Mouse (Mus musculus): ENCODE measurements around the gene Arcn1. TPM values are rescaled to one million over a fixed set of nuclear protein-coding genes. Genes with fewer than 3 reads are reported as not detected.

The Arcn1 gene
- polyA plus RNA-seq (2014; fragmentation: Nextera tagmentation; extraction: Ambion mirVana): 202 and 209 TPM in 2 replicates

DNA sequence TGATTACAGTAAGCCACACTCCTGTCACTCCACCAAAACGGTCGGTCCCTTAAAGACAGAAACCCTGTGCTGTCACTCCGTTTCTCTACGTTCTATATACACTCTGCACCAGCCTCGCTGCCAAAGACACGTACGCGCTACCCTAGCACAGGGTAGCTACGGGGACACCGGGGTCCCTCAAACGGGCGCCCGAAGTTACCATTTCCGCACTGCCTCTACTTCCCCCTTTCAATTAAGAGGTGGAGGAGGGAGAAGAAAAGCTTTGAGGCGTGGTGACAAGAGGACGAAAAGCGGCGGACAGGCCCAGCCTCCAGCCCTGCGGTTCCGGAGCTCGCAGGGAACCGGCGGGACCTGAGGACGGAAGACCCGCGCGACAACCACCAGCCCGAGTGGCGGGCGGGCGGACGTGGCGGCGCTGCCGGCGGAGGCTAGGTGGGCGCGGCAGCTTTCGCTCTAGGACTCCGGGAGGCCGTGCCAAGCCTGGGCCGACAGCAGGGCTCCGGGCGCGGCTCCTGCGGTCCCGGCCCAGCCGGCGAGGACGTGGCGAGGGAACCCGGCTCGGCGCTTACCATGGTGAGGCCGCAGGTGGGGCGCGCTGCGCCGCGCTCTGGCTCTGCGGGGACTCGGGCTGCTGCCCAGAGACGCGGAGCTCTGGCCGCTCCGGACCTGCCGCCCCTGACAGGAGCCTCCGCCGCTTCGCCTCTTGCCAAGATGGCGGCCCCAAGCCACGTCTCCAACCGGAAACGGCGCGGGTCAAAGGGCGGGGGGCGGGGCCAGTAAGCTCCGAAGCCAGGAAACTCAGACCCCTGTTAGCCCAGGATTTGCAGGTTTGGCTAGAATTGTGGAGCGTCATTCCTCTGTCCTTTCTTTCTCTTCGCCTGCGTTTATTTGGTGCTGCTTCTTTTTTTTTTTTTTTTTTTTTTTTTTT lies at the start of gene Arcn1, which contains the start of gene Ift46:
Gene Arcn1 (minus strand): TSS at position 745 of the 928 bp plus-strand sequence.
Gene Ift46 (plus strand): TSS at position 808 of the 928 bp plus-strand sequence.
- peak; percentile 86 for ATAC-seq (ENCODE audit: insufficient number of reproducible peaks, insufficient read depth, low FRiP score, low read depth)
- Histone ChIP-seq H3K4me3 (ENCODE audit: low read depth, low read length) (peak within 1 kb of the TSS; percentile 99), H3K27me3 (ENCODE audit: control insufficient read depth, insufficient read depth, low read length) (no peaks in the 10 kb centered on the region), H3K9me3 (ENCODE audit: control insufficient read depth, low read depth, low read length) (no peaks in the 10 kb centered on the region), H3K27ac (ENCODE audit: low read length) (peak within 1 kb of the TSS; percentile 96), H3K4me2 (replicated peaks; ENCODE audit: low read depth, low read length) (peak within 1 kb of the TSS; percentile 83), H3K4me1 (ENCODE audit: control insufficient read depth, insufficient read depth, low read length) (peaks cover 14% of the 10 kb centered on the region), H3K9ac (replicated peaks; ENCODE audit: low read depth, low read length) (peak within 1 kb of the TSS; percentile 98), H3K36me3 (ENCODE audit: control insufficient read depth, insufficient read depth, low read length) (no peaks in the 10 kb centered on the region)
- WGBS: under 1% methylated on average over 73 of the region's 82 CpGs

- Histone ChIP-seq H3K4me2 (replicated peaks; ENCODE audit: low read depth, low read length) (no peak overlapping the region), H3K27ac (ENCODE audit: low read length) (no peak overlapping the region), H3K9me3 (ENCODE audit: control insufficient read depth, low read depth, low read length) (no peaks in the 10 kb centered on the region), H3K36me3 (ENCODE audit: control insufficient read depth, insufficient read depth, low read length) (peaks cover 97% of the 10 kb centered on the region), H3K4me3 (ENCODE audit: low read depth, low read length) (no peak overlapping the region), H3K4me1 (ENCODE audit: control insufficient read depth, insufficient read depth, low read length) (no peaks in the 10 kb centered on the region), H3K9ac (replicated peaks; ENCODE audit: low read depth, low read length) (no peak overlapping the region), H3K27me3 (ENCODE audit: control insufficient read depth, insufficient read depth, low read length) (no peaks in the 10 kb centered on the region)
- WGBS: 88% methylated on average over 8 of the region's 8 CpGs
- no peak for ATAC-seq (ENCODE audit: insufficient number of reproducible peaks, insufficient read depth, low FRiP score, low read depth)
These were observed 46.5 kb upstream of the Arcn1 start for GRCm38 (mm10) chr9:44814179-44814578.

DNA sequence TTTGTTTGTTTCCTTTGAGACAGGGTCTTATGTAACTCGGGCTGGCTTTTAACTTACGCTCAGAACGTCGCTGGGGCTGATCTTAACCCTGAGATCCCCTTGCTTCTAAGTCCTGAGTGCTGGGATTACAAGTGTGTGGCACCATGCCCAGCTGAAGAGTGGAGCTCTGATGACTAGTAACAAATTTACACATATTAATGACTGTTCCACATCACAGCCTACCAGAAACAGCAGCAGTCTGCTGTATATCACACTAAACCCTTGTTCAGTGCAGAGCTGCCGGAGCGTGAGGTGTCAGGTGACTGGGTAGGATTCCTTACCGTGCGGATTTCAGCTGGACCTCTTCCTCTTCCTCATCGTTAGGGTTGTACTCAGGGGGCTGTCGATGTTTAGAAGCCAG lies 42.7 kb upstream of the Arcn1 start:
- no peak for ATAC-seq (ENCODE audit: insufficient number of reproducible peaks, insufficient read depth, low FRiP score, low read depth)
- H3K9me3 ChIP-seq (ENCODE audit: control insufficient read depth, low read depth, low read length): no peaks in the 10 kb centered on the region
- H3K27ac ChIP-seq (ENCODE audit: low read length): no peak overlapping the region
- H3K27me3 ChIP-seq (ENCODE audit: control insufficient read depth, insufficient read depth, low read length): no peaks in the 10 kb centered on the region
- no peak overlapping the region for H3K9ac ChIP-seq (replicated peaks; ENCODE audit: low read depth, low read length)
- no peak overlapping the region for H3K4me3 ChIP-seq (ENCODE audit: low read depth, low read length)
- no peak overlapping the region for H3K4me2 ChIP-seq (replicated peaks; ENCODE audit: low read depth, low read length)
- no peaks in the 10 kb centered on the region for H3K4me1 ChIP-seq (ENCODE audit: control insufficient read depth, insufficient read depth, low read length)
- WGBS: 86% methylated on average over 10 of the region's 10 CpGs
- H3K36me3 ChIP-seq (ENCODE audit: control insufficient read depth, insufficient read depth, low read length): peaks cover 96% of the 10 kb centered on the region

DNA sequence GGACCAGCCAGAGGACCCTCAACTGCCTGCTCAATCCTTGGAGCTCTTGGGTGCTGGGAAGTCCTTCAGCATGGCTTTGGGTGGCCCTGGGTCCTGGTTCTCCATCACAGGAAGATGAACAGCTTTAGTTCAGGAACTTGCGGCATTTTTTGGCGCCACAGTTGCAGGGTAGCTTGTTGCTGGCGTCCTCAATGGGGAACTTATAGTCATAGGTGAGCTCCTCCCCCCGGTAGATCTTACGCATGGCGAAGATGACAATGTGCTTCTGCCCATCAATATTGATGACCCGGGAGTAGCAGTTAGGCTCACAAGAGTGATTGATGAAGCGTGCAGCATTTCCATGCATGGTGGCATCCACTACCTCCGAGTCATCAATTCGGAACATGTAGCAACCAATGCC lies 40.1 kb upstream of the Arcn1 start:
- Histone ChIP-seq H3K4me3 (ENCODE audit: low read depth, low read length) (no peak overlapping the region), H3K36me3 (ENCODE audit: control insufficient read depth, insufficient read depth, low read length) (peaks cover 76% of the 10 kb centered on the region), H3K4me2 (replicated peaks; ENCODE audit: low read depth, low read length) (no peak overlapping the region), H3K4me1 (ENCODE audit: control insufficient read depth, insufficient read depth, low read length) (no peaks in the 10 kb centered on the region), H3K27me3 (ENCODE audit: control insufficient read depth, insufficient read depth, low read length) (no peaks in the 10 kb centered on the region), H3K9ac (replicated peaks; ENCODE audit: low read depth, low read length) (no peak overlapping the region), H3K9me3 (ENCODE audit: control insufficient read depth, low read depth, low read length) (no peaks in the 10 kb centered on the region), H3K27ac (ENCODE audit: low read length) (no peak overlapping the region)
- ATAC-seq (ENCODE audit: insufficient number of reproducible peaks, insufficient read depth, low FRiP score, low read depth): no peak
- 95% methylated on average over 10 of the region's 10 CpGs for WGBS

DNA sequence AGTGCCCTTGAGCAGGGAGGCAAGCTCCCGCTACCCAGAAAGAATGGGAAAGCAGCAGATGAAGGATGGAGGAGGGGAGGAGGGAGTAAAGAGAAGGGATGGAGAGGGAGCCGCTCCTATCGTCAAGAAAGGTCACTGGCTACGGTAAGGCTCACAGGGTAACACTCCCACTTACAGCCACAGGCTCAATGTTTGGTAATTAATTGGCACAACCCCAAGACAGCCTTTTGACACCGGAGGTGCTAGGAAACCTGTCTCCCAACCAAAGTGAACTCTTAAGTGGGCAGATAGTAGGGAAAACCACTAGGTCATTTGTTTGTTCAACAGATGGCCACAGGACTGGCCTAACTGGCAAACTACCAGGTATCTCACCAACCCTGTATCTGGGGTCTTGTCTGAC lies 39.5 kb upstream of the Arcn1 start:
- no peak for ATAC-seq (ENCODE audit: insufficient number of reproducible peaks, insufficient read depth, low FRiP score, low read depth)
- H3K9ac ChIP-seq (replicated peaks; ENCODE audit: low read depth, low read length): no peak overlapping the region
- no peak overlapping the region for H3K4me2 ChIP-seq (replicated peaks; ENCODE audit: low read depth, low read length)
- H3K4me1 ChIP-seq (ENCODE audit: control insufficient read depth, insufficient read depth, low read length): no peaks in the 10 kb centered on the region
- H3K36me3 ChIP-seq (ENCODE audit: control insufficient read depth, insufficient read depth, low read length): peaks cover 70% of the 10 kb centered on the region
- no peaks in the 10 kb centered on the region for H3K27me3 ChIP-seq (ENCODE audit: control insufficient read depth, insufficient read depth, low read length)
- H3K27ac ChIP-seq (ENCODE audit: low read length): no peak overlapping the region
- 60% methylated on average over 5 of the region's 5 CpGs for WGBS
- H3K4me3 ChIP-seq (ENCODE audit: low read depth, low read length): no peak overlapping the region
- H3K9me3 ChIP-seq (ENCODE audit: control insufficient read depth, low read depth, low read length): no peaks in the 10 kb centered on the region

- H3K9ac ChIP-seq (replicated peaks; ENCODE audit: low read depth, low read length): no peak overlapping the region
- H3K36me3 ChIP-seq (ENCODE audit: control insufficient read depth, insufficient read depth, low read length): peaks cover 56% of the 10 kb centered on the region
- no peak overlapping the region for H3K27ac ChIP-seq (ENCODE audit: low read length)
- no peak for ATAC-seq (ENCODE audit: insufficient number of reproducible peaks, insufficient read depth, low FRiP score, low read depth)
- H3K27me3 ChIP-seq (ENCODE audit: control insufficient read depth, insufficient read depth, low read length): no peaks in the 10 kb centered on the region
- H3K4me2 ChIP-seq (replicated peaks; ENCODE audit: low read depth, low read length): no peak overlapping the region
- 90% methylated on average over 5 of the region's 5 CpGs for WGBS
- no peak overlapping the region for H3K4me3 ChIP-seq (ENCODE audit: low read depth, low read length)
- H3K4me1 ChIP-seq (ENCODE audit: control insufficient read depth, insufficient read depth, low read length): no peaks in the 10 kb centered on the region
- H3K9me3 ChIP-seq (ENCODE audit: control insufficient read depth, low read depth, low read length): no peaks in the 10 kb centered on the region
These were observed 37.9 kb upstream of the Arcn1 start for GRCm38 (mm10) chr9:44805536-44805935.

GRCm38 (mm10) chr9:44804678-44805077 lies 37.0 kb upstream of the Arcn1 start:
- Histone ChIP-seq H3K9me3 (ENCODE audit: control insufficient read depth, low read depth, low read length) (no peaks in the 10 kb centered on the region), H3K36me3 (ENCODE audit: control insufficient read depth, insufficient read depth, low read length) (peaks cover 47% of the 10 kb centered on the region), H3K4me2 (replicated peaks; ENCODE audit: low read depth, low read length) (no peak overlapping the region), H3K27ac (ENCODE audit: low read length) (no peak overlapping the region), H3K27me3 (ENCODE audit: control insufficient read depth, insufficient read depth, low read length) (no peaks in the 10 kb centered on the region), H3K4me1 (ENCODE audit: control insufficient read depth, insufficient read depth, low read length) (no peaks in the 10 kb centered on the region), H3K9ac (replicated peaks; ENCODE audit: low read depth, low read length) (no peak overlapping the region), H3K4me3 (ENCODE audit: low read depth, low read length) (no peak overlapping the region)
- 89% methylated on average over 10 of the region's 10 CpGs for WGBS
- no peak for ATAC-seq (ENCODE audit: insufficient number of reproducible peaks, insufficient read depth, low FRiP score, low read depth)

DNA sequence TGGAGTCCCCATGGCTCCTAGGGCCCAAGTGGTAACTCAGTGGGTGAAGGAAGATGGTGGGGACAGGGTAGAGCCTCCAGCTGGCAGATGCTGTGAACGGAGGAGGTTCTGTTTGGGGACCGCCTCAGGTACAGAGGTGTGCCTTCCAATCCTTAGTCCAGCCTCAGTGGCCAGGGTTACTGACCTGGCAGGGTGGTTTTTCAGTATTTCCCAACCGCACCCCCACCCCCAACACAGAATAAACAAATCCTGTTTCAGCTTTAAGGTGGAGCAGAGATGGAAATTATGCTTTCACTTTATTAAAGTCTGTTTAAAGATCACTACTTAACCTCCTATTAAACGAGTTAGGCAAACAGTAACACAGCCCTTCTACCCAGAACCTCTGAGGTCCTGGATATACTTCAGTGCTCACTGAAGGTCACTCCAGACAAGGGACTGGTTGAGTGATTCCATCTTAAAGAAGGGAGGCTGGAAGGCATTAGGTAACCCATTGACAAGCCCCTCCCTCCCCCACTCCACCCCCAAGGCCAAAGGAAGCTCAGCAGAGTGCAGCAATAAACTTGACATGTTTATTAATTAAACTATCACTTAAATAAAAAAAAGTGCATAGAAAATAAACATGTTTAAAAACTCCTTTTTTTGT lies 35.3 kb upstream of the Arcn1 start, which contains the start of gene Ttc36:
Gene Ttc36 (minus strand): TSS at position 265 of the 643 bp plus-strand sequence.
- ATAC-seq (ENCODE audit: insufficient number of reproducible peaks, insufficient read depth, low FRiP score, low read depth): no peak

More for the DNA sequence above, 35.3 kb upstream of the Arcn1 start, which contains the start of gene Ttc36:
- WGBS: 57% methylated on average over 4 of the region's 4 CpGs
- H3K4me1 ChIP-seq (ENCODE audit: control insufficient read depth, insufficient read depth, low read length): no peaks in the 10 kb centered on the region
- H3K36me3 ChIP-seq (ENCODE audit: control insufficient read depth, insufficient read depth, low read length): peaks cover 30% of the 10 kb centered on the region
- H3K4me3 ChIP-seq (ENCODE audit: low read depth, low read length): no peak within 1 kb of the TSS
- no peak within 1 kb of the TSS for H3K4me2 ChIP-seq (replicated peaks; ENCODE audit: low read depth, low read length)
- H3K9ac ChIP-seq (replicated peaks; ENCODE audit: low read depth, low read length): no peak within 1 kb of the TSS
- H3K27me3 ChIP-seq (ENCODE audit: control insufficient read depth, insufficient read depth, low read length): no peaks in the 10 kb centered on the region
- no peak within 1 kb of the TSS for H3K27ac ChIP-seq (ENCODE audit: low read length)
- no peaks in the 10 kb centered on the region for H3K9me3 ChIP-seq (ENCODE audit: control insufficient read depth, low read depth, low read length)

All from stomach, embryonic 14.5 days (tissue).